Mouse (Mus musculus): ENCODE data around the gene Ttc9b. TPM values are rescaled to one million over a fixed set of nuclear protein-coding genes. Genes with fewer than 3 reads are reported as not detected.
"Not testable (repeated sequence)": the region's sequence is repeated elsewhere in the genome, so short reads cannot be mapped to it uniquely, and the experiment has no call there.

Ttc9b gene
- polyA plus RNA-seq, 1 experiment = not detected

DNA sequence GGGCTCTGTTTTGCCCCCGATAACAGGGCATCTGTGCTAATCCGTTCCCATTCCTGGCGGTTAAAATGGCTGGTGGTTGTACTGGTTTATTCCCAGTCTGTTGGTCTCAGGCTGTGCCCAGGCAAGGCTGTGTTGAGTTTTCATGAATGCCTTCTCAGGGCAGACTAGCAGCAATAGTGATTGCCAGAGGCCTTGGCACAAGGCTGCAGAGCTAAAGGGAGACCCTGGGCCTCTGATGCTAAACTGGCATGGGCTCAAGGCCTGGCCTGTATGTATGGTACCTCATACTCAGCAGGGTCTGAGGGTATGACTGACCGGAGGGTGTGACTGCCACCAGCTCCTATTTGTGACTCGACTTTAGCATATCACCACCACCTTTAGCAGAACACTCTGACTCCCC lies 42.8 kb upstream of the Ttc9b start:
- Histone ChIP-seq H3K27ac (ENCODE audit: insufficient read depth, low read depth, low read length) (no peak overlapping the region), H3K4me3 (ENCODE audit: insufficient read depth, low read length) (no peak overlapping the region), H3K4me1 (ENCODE audit: control insufficient read depth, insufficient read depth, low read length) (peaks cover 23% of the 10 kb centered on the region)
- no peak for TF ChIP-seq POLR2A (IDR thresholded peaks at IDR 0.05; ENCODE audit: borderline replicate concordance, low read depth, low read length)
- no peak for TF ChIP-seq CTCF (IDR thresholded peaks at IDR 0.05; ENCODE audit: low read depth, low read length)

DNA sequence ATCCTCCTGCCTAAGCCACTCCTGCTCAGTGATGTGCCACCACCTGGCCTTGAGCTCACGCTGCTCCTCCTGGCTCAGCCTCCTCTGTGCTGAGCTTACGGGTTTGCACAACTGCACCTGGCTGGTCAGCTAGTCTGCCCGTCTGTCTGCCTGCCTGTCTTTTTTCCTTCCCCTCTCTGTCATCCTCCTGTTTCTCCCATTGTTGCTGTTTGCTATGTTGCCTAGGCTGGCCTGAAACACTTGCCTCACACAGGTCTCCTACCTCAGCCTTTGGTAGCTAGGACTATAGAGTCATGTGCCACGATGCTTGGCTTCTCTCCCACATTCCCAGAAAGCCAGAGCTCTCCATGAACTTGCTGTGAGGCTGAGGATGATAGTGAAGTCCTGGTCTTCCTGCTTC lies 40.8 kb upstream of the Ttc9b start:
- TF ChIP-seq CTCF (IDR thresholded peaks at IDR 0.05; ENCODE audit: low read depth, low read length) (no peak), POLR2A (IDR thresholded peaks at IDR 0.05; ENCODE audit: borderline replicate concordance, low read depth, low read length) (no peak)
- Histone ChIP-seq H3K4me3 (ENCODE audit: insufficient read depth, low read length) (no peak overlapping the region), H3K27ac (ENCODE audit: insufficient read depth, low read depth, low read length) (no peak overlapping the region), H3K4me1 (ENCODE audit: control insufficient read depth, insufficient read depth, low read length) (peaks cover 3% of the 10 kb centered on the region)

DNA sequence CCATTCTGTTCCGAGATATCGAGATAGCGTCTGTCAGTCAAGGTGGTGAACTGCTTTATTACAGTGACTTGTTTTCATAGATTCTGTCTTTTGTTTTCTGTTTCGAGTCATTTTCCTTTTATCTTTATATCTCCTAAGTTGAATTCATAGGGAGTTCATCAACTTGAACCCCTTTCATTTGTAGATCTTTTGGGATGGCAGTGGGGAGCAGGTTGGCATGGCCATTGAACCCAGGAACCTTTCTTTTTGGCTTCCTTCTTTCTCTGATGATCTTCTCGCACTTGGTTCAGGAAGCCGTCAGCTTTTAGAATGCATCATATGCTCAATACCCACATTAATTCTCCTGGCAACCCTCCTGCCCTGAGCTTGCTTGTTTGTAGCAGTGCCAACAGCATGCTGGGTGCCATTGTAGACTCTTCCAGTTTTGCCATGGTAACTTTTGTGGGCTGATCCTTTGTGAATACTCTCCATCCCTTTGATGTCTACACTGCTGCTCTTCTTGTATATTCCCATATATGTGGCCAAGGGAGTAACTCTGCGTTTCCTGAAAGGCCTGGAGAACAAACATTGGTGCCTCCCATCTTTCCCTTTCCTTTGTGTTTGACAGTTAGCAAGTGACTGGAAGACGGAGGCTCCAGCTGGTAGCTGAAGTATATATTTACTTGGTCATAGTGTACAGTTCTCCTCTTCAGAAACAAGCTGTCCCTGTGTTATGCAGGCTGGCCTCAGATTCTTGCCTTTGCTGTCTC lies 39.8 kb upstream of the Ttc9b start:
- Histone ChIP-seq H3K27ac (ENCODE audit: insufficient read depth, low read depth, low read length) (no peak overlapping the region), H3K4me1 (ENCODE audit: control insufficient read depth, insufficient read depth, low read length) (no peaks in the 10 kb centered on the region), H3K4me3 (ENCODE audit: insufficient read depth, low read length) (no peak overlapping the region)
- TF ChIP-seq POLR2A (IDR thresholded peaks at IDR 0.05; ENCODE audit: borderline replicate concordance, low read depth, low read length) (no peak), CTCF (IDR thresholded peaks at IDR 0.05; ENCODE audit: low read depth, low read length) (no peak)

DNA sequence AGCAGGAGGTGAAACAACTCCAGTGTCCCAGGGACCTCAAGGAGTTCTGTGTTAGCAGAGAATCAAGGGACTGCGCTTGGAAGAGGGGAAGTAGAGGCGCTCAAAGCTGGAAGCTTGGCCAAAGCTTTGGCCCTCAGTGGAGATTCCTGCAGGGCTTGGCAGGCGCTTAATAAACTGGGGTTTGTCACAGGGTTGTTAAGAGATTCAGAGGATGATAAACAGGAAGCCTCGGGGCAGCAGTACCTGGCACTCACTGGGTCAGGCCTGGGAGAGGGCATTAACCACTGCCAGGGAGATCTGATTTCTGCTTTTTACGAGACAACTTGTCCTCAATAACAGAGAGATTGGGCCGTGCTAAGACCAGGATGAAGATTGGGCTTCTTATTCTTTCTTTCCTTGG lies 32.7 kb upstream of the Ttc9b start:
- H3K4me3 ChIP-seq (ENCODE audit: insufficient read depth, low read length) = no peak overlapping the region
- H3K4me1 ChIP-seq (ENCODE audit: control insufficient read depth, insufficient read depth, low read length) = no peaks in the 10 kb centered on the region
- no peak for TF ChIP-seq POLR2A (IDR thresholded peaks at IDR 0.05; ENCODE audit: borderline replicate concordance, low read depth, low read length)
- TF ChIP-seq CTCF (IDR thresholded peaks at IDR 0.05; ENCODE audit: low read depth, low read length) = no peak
- no peak overlapping the region for H3K27ac ChIP-seq (ENCODE audit: insufficient read depth, low read depth, low read length)

DNA sequence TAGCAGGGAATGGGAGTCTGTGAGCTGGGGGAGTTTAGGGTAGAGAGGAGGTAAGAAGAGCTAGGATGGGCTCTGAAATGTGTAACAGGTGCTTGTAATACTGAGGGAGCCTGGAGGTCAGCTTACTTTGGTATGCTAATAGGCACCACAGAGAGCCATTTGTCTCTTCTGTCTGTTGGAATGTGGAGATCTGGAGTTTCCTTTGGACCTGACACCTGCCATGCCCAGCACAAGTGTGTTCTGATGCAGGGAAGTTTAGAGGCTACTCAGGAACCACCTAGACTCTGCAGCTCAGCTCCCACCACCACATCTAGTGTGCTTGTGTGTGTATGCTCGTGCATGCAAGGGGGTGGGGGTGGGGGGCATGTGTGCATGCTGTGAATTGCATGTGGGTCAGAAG lies 31.5 kb upstream of the Ttc9b start:
- Histone ChIP-seq H3K4me1 (ENCODE audit: control insufficient read depth, insufficient read depth, low read length) (no peaks in the 10 kb centered on the region), H3K27ac (ENCODE audit: insufficient read depth, low read depth, low read length) (no peak overlapping the region), H3K4me3 (ENCODE audit: insufficient read depth, low read length) (no peak overlapping the region)
- TF ChIP-seq POLR2A (IDR thresholded peaks at IDR 0.05; ENCODE audit: borderline replicate concordance, low read depth, low read length) = no peak

DNA sequence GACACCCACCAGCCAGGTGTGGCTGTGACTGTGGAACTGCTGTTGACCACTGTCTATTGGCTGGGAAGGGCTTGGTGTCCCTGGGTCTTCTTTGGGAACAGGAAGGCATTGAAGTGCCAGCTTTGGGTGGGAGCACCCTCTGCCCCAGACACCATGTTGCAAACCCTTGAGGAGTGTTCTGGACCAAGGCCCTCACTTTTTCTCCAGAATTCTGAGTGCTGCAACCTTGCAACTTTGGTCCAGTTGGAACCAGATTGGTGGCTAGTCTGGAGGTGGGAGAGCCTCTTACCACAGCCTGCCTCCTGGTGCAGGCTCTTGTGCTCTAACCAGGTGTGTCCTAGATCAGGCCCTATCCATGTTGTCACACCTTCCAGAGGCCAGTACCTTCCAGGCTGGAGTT lies 28.7 kb upstream of the Ttc9b start:
- no peak overlapping the region for H3K27ac ChIP-seq (ENCODE audit: insufficient read depth, low read depth, low read length)
- TF ChIP-seq CTCF (IDR thresholded peaks at IDR 0.05; ENCODE audit: low read depth, low read length) = no peak
- no peak for TF ChIP-seq POLR2A (IDR thresholded peaks at IDR 0.05; ENCODE audit: borderline replicate concordance, low read depth, low read length)
- H3K4me1 ChIP-seq (ENCODE audit: control insufficient read depth, insufficient read depth, low read length) = no peaks in the 10 kb centered on the region
- no peak overlapping the region for H3K4me3 ChIP-seq (ENCODE audit: insufficient read depth, low read length)

DNA sequence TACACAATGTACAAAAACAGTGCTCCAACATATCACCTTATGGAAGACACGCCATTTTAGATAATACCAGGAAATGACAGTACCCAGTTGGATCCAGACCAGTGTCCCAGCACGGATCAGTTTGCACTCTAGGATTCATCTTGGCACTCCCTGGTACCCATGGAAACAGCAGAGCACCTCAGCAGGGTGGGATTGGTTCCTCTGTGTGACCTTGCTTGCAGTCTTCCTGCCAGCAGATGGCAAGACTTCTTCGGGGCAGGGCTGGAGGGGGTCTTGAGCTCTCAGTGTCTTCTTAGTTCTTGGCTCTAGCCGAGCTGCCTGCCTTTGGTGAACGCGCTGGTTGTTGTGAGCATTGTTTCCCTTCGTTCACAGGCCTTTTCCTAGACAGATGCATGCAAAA lies 26.0 kb upstream of the Ttc9b start:
- Histone ChIP-seq H3K4me1 (ENCODE audit: control insufficient read depth, insufficient read depth, low read length) (no peaks in the 10 kb centered on the region), H3K4me3 (ENCODE audit: insufficient read depth, low read length) (no peak overlapping the region), H3K27ac (ENCODE audit: insufficient read depth, low read depth, low read length) (no peak overlapping the region)
- TF ChIP-seq POLR2A (IDR thresholded peaks at IDR 0.05; ENCODE audit: borderline replicate concordance, low read depth, low read length) (no peak), CTCF (IDR thresholded peaks at IDR 0.05; ENCODE audit: low read depth, low read length) (no peak)

DNA sequence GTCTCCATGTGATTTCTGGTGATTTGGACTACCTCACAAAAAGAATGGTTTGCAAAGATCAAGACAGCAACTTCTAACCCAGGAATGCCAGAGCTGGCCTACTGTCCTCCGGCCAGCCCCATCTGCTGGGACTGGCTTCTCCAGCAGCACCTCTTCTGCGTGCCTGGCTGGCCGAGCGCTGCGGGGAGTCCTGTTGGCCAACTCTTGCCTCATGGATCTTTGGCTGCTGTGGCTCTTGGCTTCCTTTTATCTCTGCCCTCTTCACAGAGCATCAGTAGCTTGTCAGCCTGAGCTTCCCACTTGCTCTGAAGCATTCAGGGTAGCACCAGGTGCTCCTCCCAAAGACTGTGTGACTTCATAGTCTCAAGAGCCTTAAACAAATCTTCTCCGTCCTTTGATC lies 25.5 kb upstream of the Ttc9b start:
- no peak overlapping the region for H3K27ac ChIP-seq (ENCODE audit: insufficient read depth, low read depth, low read length)
- TF ChIP-seq POLR2A (IDR thresholded peaks at IDR 0.05; ENCODE audit: borderline replicate concordance, low read depth, low read length) (no peak), CTCF (IDR thresholded peaks at IDR 0.05; ENCODE audit: low read depth, low read length) (no peak)
- H3K4me1 ChIP-seq (ENCODE audit: control insufficient read depth, insufficient read depth, low read length) = no peaks in the 10 kb centered on the region
- H3K4me3 ChIP-seq (ENCODE audit: insufficient read depth, low read length) = no peak overlapping the region

DNA sequence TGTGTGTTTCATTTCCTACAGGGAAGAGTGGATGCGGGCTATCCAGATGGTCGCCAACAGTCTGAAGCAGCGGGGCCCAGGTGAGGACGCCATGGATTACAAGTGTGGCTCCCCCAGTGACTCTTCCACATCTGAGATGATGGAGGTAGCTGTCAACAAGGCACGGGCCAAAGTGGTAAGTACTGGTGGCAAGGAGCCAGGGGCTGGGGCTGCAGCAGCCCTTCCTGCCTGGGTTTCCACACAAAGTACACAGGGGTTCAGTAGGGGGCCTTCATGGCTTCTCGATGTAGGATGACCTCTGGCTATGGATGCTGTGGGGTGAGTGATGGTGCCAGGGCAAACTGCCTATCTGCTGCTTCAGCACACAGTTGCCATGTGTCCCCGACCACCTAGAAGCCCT lies 24.9 kb upstream of the Ttc9b start:
- not testable (repeated sequence) for H3K4me3 ChIP-seq (ENCODE audit: insufficient read depth, low read length); H3K4me1 ChIP-seq (ENCODE audit: control insufficient read depth, insufficient read depth, low read length); H3K27ac ChIP-seq (ENCODE audit: insufficient read depth, low read depth, low read length)

DNA sequence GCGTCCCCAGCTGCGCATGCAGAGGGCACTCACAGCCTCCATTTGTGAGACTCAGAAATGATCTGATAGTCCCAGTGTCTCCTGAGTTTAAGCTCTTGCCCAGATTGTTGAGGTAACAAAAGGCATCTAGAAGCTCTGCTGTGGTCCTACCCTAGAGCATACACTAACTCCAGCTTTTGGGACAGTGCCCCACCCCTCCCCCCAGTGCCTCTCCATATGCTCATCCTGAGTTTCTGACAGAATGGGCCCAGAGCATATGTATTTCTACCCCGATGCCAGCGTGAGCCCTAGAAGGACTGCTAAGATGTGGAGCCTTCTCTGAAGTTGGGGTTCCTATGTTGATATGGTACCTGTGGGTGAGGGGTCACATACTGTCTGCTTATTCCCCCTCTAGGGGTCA lies 22.3 kb upstream of the Ttc9b start:
- Histone ChIP-seq H3K27ac (ENCODE audit: insufficient read depth, low read depth, low read length) (no peak overlapping the region), H3K4me3 (ENCODE audit: insufficient read depth, low read length) (no peak overlapping the region), H3K4me1 (ENCODE audit: control insufficient read depth, insufficient read depth, low read length) (no peaks in the 10 kb centered on the region)
- TF ChIP-seq POLR2A (IDR thresholded peaks at IDR 0.05; ENCODE audit: borderline replicate concordance, low read depth, low read length) (no peak), CTCF (IDR thresholded peaks at IDR 0.05; ENCODE audit: low read depth, low read length) (no peak)

DNA sequence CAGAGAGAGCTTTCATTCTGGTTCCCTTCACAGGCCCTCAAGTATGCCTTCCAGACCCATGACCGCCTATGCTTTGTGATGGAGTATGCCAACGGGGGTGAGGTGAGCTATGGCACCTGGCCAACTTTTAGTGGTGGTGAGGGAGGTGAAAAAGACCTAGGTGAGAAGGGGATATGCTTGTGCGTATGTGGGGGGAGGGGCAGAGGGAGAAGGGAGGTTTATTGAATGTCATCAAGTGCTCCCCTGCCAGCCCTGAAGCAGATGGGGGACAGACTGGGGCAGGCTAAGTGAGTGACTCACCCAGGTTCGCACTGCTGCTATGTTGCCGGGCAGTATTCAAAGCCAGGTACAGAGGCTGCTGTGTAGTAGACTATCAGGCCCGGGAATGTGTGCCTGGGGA lies 20.5 kb upstream of the Ttc9b start:
- Histone ChIP-seq H3K4me1 (ENCODE audit: control insufficient read depth, insufficient read depth, low read length) (no peaks in the 10 kb centered on the region), H3K27ac (ENCODE audit: insufficient read depth, low read depth, low read length) (no peak overlapping the region), H3K4me3 (ENCODE audit: insufficient read depth, low read length) (no peak overlapping the region)
- TF ChIP-seq CTCF (IDR thresholded peaks at IDR 0.05; ENCODE audit: low read depth, low read length) (no peak), POLR2A (IDR thresholded peaks at IDR 0.05; ENCODE audit: borderline replicate concordance, low read depth, low read length) (no peak)

All from bone marrow macrophage, adult 2 months (primary cell).